Mouse (Mus musculus) stomach, postnatal 0 days (tissue): ENCODE measurements around the gene Limk1.

ENCODE experiments used
- CTCF ChIP-seq: IDR thresholded peaks from 2 replicates; pipeline ENCODE4 v1.5.1; 2016; ENCODE audit warnings: antibody characterized with exemption, low read depth, mild to moderate bottlenecking, moderate library complexity
- EP300 ChIP-seq: optimal IDR thresholded peaks from 2 replicates; pipeline ENCODE3; 2016; ENCODE audit warnings: antibody characterized with exemption

DNA sequence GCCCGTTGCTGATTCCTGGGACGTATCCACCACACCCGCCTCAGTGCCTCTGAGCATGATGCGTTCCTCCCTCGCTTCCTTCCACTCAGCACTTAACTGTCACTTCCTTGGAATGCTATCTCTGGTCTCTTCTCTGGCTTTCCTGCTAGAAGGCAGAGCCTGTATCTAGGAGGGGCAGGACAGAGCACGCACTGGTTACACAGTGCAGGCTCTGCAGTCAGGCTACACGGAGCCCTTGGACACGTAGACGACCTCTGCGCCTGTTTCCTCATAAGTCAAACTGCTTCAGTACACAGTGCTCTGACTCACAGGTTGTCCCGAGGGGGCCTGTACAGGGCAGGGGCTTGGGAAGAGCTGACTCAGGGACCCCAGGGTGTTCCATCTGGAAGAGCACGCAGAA lies 8.2 kb downstream of the Limk1 start:
- TF ChIP-seq CTCF (no peak), EP300 (no peak)
